Comparison of ENCODE assay signal across 23 mouse cellular contexts in genomic region chr4:62273916-62274315, GRCm38 (mm10). TPM values are rescaled to one million over a fixed set of nuclear protein-coding genes. Genes with fewer than 3 reads are reported as not detected.
"Had no signal": no experiment of that assay in that cellular context is flagged by ENCODE, and none has a peak within 500 bp of the region (broad histone marks: within the 10 kb centered on the region; RNA-seq: fewer than 3 reads in every experiment).

No protein-coding gene starts in this region.

- ATAC-seq: inflammation-experienced regulatory T-cells, adult 6 months; intestine, embryonic 15.5 days; intestine, postnatal 0 days had no signal

- H3K9me3 ChIP-seq: hindbrain, embryonic 12.5 days; intestine, embryonic 15.5 days; limb, embryonic 10.5 days; limb, embryonic 12.5 days had no signal

- H3K27me3 ChIP-seq: hindbrain, embryonic 12.5 days; intestine, embryonic 15.5 days; limb, embryonic 12.5 days had no signal

- H3K4me3 ChIP-seq: gastrocnemius, adult 2 months; heart, adult 2 months; hindbrain, embryonic 12.5 days; intestine, embryonic 15.5 days; layer of hippocampus, adult 2 months; left cerebral cortex, adult 2 months; limb, embryonic 10.5 days; limb, embryonic 12.5 days had no signal

- H3K27ac ChIP-seq: heart, adult 2 months; hindbrain, embryonic 12.5 days; intestine, embryonic 15.5 days; left cerebral cortex, adult 2 months; limb, embryonic 10.5 days; limb, embryonic 12.5 days had no signal

- H3K36me3 ChIP-seq: hindbrain, embryonic 12.5 days; intestine, embryonic 15.5 days; limb, embryonic 10.5 days; limb, embryonic 12.5 days had no signal

- H3K4me2 ChIP-seq: heart, embryonic 11.5 days; hindbrain, embryonic 12.5 days; hindbrain, embryonic 14.5 days; intestine, embryonic 15.5 days; limb, embryonic 12.5 days; liver, embryonic 11.5 days had no signal

- H3K9ac ChIP-seq: hindbrain, embryonic 12.5 days; hindbrain, embryonic 14.5 days; intestine, embryonic 15.5 days; limb, embryonic 12.5 days had no signal

- DNase-seq: gastrocnemius, adult 2 months; gastrocnemius, postnatal 10 days; gastrocnemius, postnatal 25 days; heart, adult 2 months; heart, postnatal 10 days; heart, postnatal 4 days; kidney, adult 18-20 months; kidney, adult 8-10 months; kidney, postnatal 10 days; kidney, postnatal 25 days; kidney, postnatal 4 days; liver had no signal

- H3K4me1 ChIP-seq: intestine, embryonic 15.5 days; limb, embryonic 10.5 days; limb, embryonic 12.5 days had no signal

RNA-seq across cellular contexts. Expression of gene Zfp37, which starts 43.1 kb away (rescaled TPM):
- polyA plus RNA-seq: inflammation-experienced regulatory T-cells, adult 6 months had no signal
